32 mouse cellular contexts compared by ENCODE assay signal in the genomic region with DNA sequence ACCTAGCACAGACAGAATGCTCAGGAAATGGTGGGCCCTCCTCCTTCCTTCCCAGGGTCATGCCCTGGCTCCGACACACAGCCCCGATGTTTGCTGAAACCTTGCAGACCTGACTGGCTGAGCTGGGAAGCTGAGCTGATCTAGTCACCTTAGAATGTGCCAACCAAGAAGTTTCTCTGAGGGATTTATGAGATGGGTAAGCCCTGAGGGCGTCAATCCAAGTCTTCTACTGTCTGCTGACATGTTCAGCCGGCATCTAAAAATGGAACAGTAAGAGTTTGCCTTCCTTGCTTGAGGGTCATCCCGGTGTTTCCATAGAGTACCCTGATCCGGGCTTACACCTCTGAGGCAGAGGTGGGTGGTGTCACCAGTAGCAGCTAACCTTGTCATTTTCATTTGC. TPM values are rescaled to one million over a fixed set of nuclear protein-coding genes. Genes with fewer than 3 reads are reported as not detected.
DNase-seq lines count a peak whose midpoint lies in the region; ATAC-seq and TF ChIP-seq lines count a peak whose summit lies in the region.
"Had no signal": no experiment of that assay in that cellular context is flagged by ENCODE, and none has a peak within 500 bp of the region (broad histone marks: within the 10 kb centered on the region; RNA-seq: fewer than 3 reads in every experiment).

No protein-coding gene starts in this region.

- no peaks in the 10 kb centered on the region for H3K36me3 ChIP-seq in megakaryocyte, embryonic 14.5 days (replicated peaks; ENCODE audit: low read length)
- no peaks in the 10 kb centered on the region for H3K36me3 ChIP-seq in stomach, postnatal 0 days (ENCODE audit: control insufficient read depth, insufficient read depth, low read length)
- H3K36me3 ChIP-seq in heart, embryonic 11.5 days (ENCODE audit: control insufficient read depth, insufficient read depth, low read length): no peaks in the 10 kb centered on the region
- H3K36me3 ChIP-seq: embryonic facial prominence, embryonic 10.5 days; embryonic facial prominence, embryonic 15.5 days; G1E; heart, embryonic 12.5 days; liver, embryonic 15.5 days; lung, embryonic 15.5 days; neural tube, embryonic 15.5 days had no signal

- peaks cover 23% of the 10 kb centered on the region for H3K4me1 ChIP-seq in megakaryocyte, embryonic 14.5 days
- H3K4me1 ChIP-seq in stomach, postnatal 0 days (replicated peaks; ENCODE audit: control insufficient read depth, insufficient read depth): no peaks in the 10 kb centered on the region; the same call in 1 of the 2 replicates
- H3K4me1 ChIP-seq in heart, embryonic 11.5 days (ENCODE audit: control insufficient read depth, insufficient read depth, low read length): peaks cover 5% of the 10 kb centered on the region
- H3K4me1 ChIP-seq: neural tube, embryonic 15.5 days had no signal

- H3K27ac ChIP-seq in stomach, postnatal 0 days (replicated peaks): peak overlapping the region; percentile 30; the same call in 1 of the 2 replicates
- no peak overlapping the region for H3K27ac ChIP-seq in heart, embryonic 11.5 days (ENCODE audit: low read depth, low read length)
- H3K27ac ChIP-seq: embryonic facial prominence, embryonic 10.5 days; embryonic facial prominence, embryonic 15.5 days; hindbrain, embryonic 14.5 days; liver, embryonic 15.5 days; lung, embryonic 15.5 days; neural tube, embryonic 15.5 days had no signal

- no peak for TF ChIP-seq EP300 in stomach, postnatal 0 days (optimal IDR thresholded peaks at IDR 0.05)

- H3K9me3 ChIP-seq in megakaryocyte, embryonic 14.5 days: no peaks in the 10 kb centered on the region
- H3K9me3 ChIP-seq in stomach, postnatal 0 days (ENCODE audit: control insufficient read depth, low read length): no peaks in the 10 kb centered on the region
- H3K9me3 ChIP-seq in heart, embryonic 11.5 days (replicated peaks; ENCODE audit: control insufficient read depth, low read length): no peaks in the 10 kb centered on the region
- H3K9me3 ChIP-seq: embryonic facial prominence, embryonic 10.5 days; embryonic facial prominence, embryonic 15.5 days; G1E; heart, embryonic 12.5 days; liver, embryonic 15.5 days; lung, embryonic 15.5 days; neural tube, embryonic 15.5 days had no signal

- intact Hi-C loops in gastrocnemius, postnatal 14 days (cut with DNase I; ENCODE audit: low total_unique reads): no loop called here

- no peak for TF ChIP-seq CTCF in stomach, postnatal 0 days (IDR thresholded peaks at IDR 0.05; ENCODE audit: low read depth)

- 47% methylated on average over 6 of the region's 6 CpGs for whole genome bisulfite sequencing in stomach, postnatal 0 days
- WGBS in heart, embryonic 11.5 days (ENCODE audit: insufficient replicate concordance): 55% methylated on average over 6 of the region's 6 CpGs

- peaks cover 53% of the 10 kb centered on the region for H3K27me3 ChIP-seq in megakaryocyte, embryonic 14.5 days (replicated peaks)
- no peaks in the 10 kb centered on the region for H3K27me3 ChIP-seq in stomach, postnatal 0 days (ENCODE audit: control insufficient read depth, insufficient read depth, low read length)
- H3K27me3 ChIP-seq in heart, embryonic 11.5 days (ENCODE audit: control insufficient read depth, insufficient read depth, low read length): no peaks in the 10 kb centered on the region
- H3K27me3 ChIP-seq: embryonic facial prominence, embryonic 15.5 days; heart, embryonic 12.5 days; lung, embryonic 15.5 days; neural tube, embryonic 15.5 days had no signal

- no peak overlapping the region for H3K4me2 ChIP-seq in stomach, postnatal 0 days (replicated peaks; ENCODE audit: low read depth)
- H3K4me2 ChIP-seq in heart, embryonic 11.5 days: no peak overlapping the region
- H3K4me2 ChIP-seq: embryonic facial prominence, embryonic 15.5 days; heart, embryonic 12.5 days; hindbrain, embryonic 14.5 days; liver, embryonic 15.5 days; lung, embryonic 15.5 days; neural tube, embryonic 15.5 days had no signal

- ATAC-seq in megakaryocyte, adult 5-6 weeks (ENCODE audit: poor library complexity, severe bottlenecking): no peak
- no peak for ATAC-seq in stomach, postnatal 0 days (ENCODE audit: low FRiP score, low TSS enrichment)
- ATAC-seq in heart, embryonic 11.5 days (replicated peaks; ENCODE audit: insufficient number of reproducible peaks, low FRiP score, low TSS enrichment): no peak
- ATAC-seq: forebrain, embryonic 14.5 days had no signal

- peak; percentile 67 for DNase-seq in heart, adult 11 months
- no peak for DNase-seq in heart, adult 18-20 months
- peak; percentile 30 for DNase-seq in gastrocnemius, postnatal 14 days
- DNase-seq in stomach, postnatal 0 days (ENCODE audit: low spot score): no peak
- DNase-seq: adrenal gland, adult 8-10 months; cerebellum, adult 2 months; cerebellum, postnatal 14 days; kidney, adult 18-20 months; kidney, postnatal 36 days; left cerebral cortex, postnatal 4 days; lung, postnatal 36 days; midbrain, embryonic 14.5 days; right cerebral cortex, postnatal 25 days; thymus, postnatal 4 days had no signal

- peak overlapping the region; percentile 52 for H3K4me3 ChIP-seq in megakaryocyte, embryonic 14.5 days (replicated peaks)
- H3K4me3 ChIP-seq in stomach, postnatal 0 days (ENCODE audit: low read depth, low read length): no peak overlapping the region
- H3K4me3 ChIP-seq in heart, embryonic 11.5 days (ENCODE audit: low read depth, low read length): no peak overlapping the region
- H3K4me3 ChIP-seq: embryonic facial prominence, embryonic 10.5 days; embryonic facial prominence, embryonic 15.5 days; heart, embryonic 12.5 days; liver, embryonic 15.5 days; lung, embryonic 15.5 days; neural tube, embryonic 15.5 days had no signal

- no peak overlapping the region for H3K9ac ChIP-seq in stomach, postnatal 0 days (ENCODE audit: low read length)
- H3K9ac ChIP-seq in heart, embryonic 11.5 days (ENCODE audit: low read depth, low read length): no peak overlapping the region
- H3K9ac ChIP-seq: embryonic facial prominence, embryonic 15.5 days; heart, embryonic 12.5 days; hindbrain, embryonic 14.5 days; liver, embryonic 15.5 days; lung, embryonic 15.5 days; neural tube, embryonic 15.5 days had no signal

RNA-seq across cellular contexts. Expression of a gene that starts 8.2 kb away (rescaled TPM):
- total RNA-seq in heart, adult 18-20 months (2021): 10 to 100 TPM; 30.1 to 32.2 TPM
- polyA plus RNA-seq in megakaryocyte, embryonic 14.5 days (2012; ENCODE audit: insufficient read depth, low replicate concordance): 8.1 and 18.2 TPM in 2 replicates
- total RNA-seq in megakaryocyte, adult 5-6 weeks (2015): 33.1 and 33.6 TPM in 2 replicates
- total RNA-seq in megakaryocyte, adult 5-6 weeks (2017): 22.8 and 24.6 TPM in 2 replicates
- total RNA-seq in gastrocnemius, postnatal 14 days (2021): 10 to 100 TPM; 24.5 to 28.6 TPM
- polyA plus RNA-seq in stomach, postnatal 0 days (2015; fragmentation: Nextera tagmentation; extraction: Ambion mirVana): 25.2 and 39.8 TPM in 2 replicates
- polyA plus RNA-seq in heart, embryonic 11.5 days (2014; fragmentation: Nextera tagmentation; extraction: Ambion mirVana): 15.5 and 18.6 TPM in 2 replicates

RNA-seq across cellular contexts. Expression of a gene that starts 31.9 kb away (rescaled TPM):
- total RNA-seq in heart, adult 18-20 months (2021): not detected
- polyA plus RNA-seq in megakaryocyte, embryonic 14.5 days (2012; ENCODE audit: insufficient read depth, low replicate concordance): not detected in 2 replicates
- total RNA-seq in megakaryocyte, adult 5-6 weeks (2015): not detected in 2 replicates
- not detected in 2 replicates for total RNA-seq in megakaryocyte, adult 5-6 weeks (2017)
- not detected for total RNA-seq in gastrocnemius, postnatal 14 days (2021)
- polyA plus RNA-seq in stomach, postnatal 0 days (2015; fragmentation: Nextera tagmentation; extraction: Ambion mirVana): 5.4 and 5.7 TPM in 2 replicates
- polyA plus RNA-seq in heart, embryonic 11.5 days (2014; fragmentation: Nextera tagmentation; extraction: Ambion mirVana): not detected in 2 replicates
- total RNA-seq: adrenal gland, adult 8-10 months; granulocyte monocyte progenitor cell, adult 5-6 weeks; hematopoietic stem cell, adult 5-6 weeks; layer of hippocampus, adult 8-10 months; layer of hippocampus, postnatal 25 days; left cerebral cortex, postnatal 4 days; megakaryocyte-erythroid progenitor cell, adult 5-6 weeks had no signal
- polyA plus RNA-seq: forebrain, embryonic 14.5 days; G1E; heart, postnatal 0 days; hindbrain, embryonic 14.5 days; midbrain, embryonic 14.5 days had no signal

Comparison
In these comparisons a context has a peak if more than half of its experiments do, and no peak if none do; other contexts are left out.
1. DNase-seq: peak in heart, adult 11 months (single experiment) and gastrocnemius, postnatal 14 days (single experiment); none in heart, adult 18-20 months (0 of 2) and stomach, postnatal 0 days (single experiment).